Mouse (Mus musculus) C2C12 (cell line): ENCODE results near the gene Slc16a6.

ENCODE experiments used
- CTCF ChIP-seq: IDR thresholded peaks from one replicate; pipeline ENCODE4 v1.5.1; 2011; ENCODE audit not compliant: control insufficient read depth, insufficient read depth, insufficient read length
- USF1 ChIP-seq: IDR thresholded peaks from one replicate; pipeline ENCODE4 v1.6.1; 2011; ENCODE audit warnings: low read depth, mild to moderate bottlenecking, control low read depth, moderate library complexity

DNA sequence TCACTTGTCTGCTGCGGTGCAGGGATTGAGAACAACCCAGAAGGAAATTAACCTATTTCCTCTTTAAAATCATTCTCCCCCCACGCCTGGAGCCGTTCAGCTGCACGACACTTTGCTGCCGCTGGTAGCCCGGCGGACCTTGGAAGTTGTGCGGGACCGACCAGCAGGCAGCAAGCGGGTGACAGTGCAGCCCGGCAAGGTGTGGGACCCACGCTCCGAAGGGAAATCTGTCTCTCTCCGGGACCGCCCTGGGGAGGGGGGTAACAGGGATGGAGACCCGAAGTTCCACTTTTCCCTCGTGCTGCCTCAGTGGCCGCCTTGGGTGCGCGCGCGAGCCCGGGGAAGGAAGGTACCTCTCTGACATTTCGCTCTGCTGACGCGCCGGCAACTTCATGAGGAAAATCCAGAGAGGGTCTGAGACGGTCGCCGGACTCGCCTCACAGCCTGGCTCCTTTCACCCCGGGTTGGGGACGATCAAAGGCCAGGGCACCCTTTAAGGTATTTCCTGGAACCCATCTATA is 1.2 kb downstream of the Slc16a6 start:
- no peak for TF ChIP-seq CTCF
- TF ChIP-seq USF1 = no peak
